Mouse (Mus musculus): ENCODE results near the gene Lysmd4. TPM values are rescaled to one million over a fixed set of nuclear protein-coding genes. Genes with fewer than 3 reads are reported as not detected.

The Lysmd4 gene
- polyA plus RNA-seq, 1 experiment: 2.6 TPM

DNA sequence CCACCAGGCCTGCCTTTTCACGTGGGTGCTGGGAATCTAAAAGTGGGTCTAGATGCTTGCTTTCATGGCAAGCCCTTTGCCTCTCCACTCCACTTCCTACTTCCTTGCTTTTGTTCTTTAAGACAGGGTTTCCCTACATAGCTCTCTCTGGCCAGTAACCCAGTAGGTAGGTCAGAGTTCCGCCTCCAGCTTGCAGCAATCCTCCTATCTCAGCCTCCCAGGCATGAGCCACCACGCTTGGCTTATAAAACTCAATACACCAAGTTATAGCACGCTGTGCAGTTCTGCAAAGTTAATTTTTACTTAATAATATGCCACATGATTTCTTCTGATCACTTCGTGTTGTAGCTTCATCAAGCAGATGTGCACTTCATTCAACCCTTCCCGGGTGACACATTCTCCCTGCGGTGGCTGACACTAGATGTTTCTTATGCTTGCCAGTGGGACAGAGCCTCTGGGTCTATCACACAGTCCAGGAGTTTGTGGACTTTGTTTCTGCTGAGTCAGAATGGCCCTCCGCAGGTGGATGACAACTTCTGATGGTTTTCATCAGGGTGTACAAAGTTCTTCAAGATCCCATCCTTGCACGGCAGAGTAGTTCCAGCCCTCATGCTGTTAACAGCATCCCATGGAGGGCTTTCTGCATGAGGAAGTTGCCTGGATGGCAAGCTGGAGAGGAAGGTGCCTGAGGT is 16.5 kb upstream of the Lysmd4 start:
- TF ChIP-seq USF1 (IDR thresholded peaks at IDR 0.05; ENCODE audit: low read depth) (no peak), MAX (IDR thresholded peaks at IDR 0.05) (no peak), CTCF (IDR thresholded peaks at IDR 0.05; ENCODE audit: control insufficient read depth, insufficient read depth, insufficient read length) (no peak), FOSL1 (IDR thresholded peaks at IDR 0.05; ENCODE audit: insufficient read depth, low read length, poor library complexity, severe bottlenecking) (no peak), MYOD1 (IDR thresholded peaks at IDR 0.05; ENCODE audit: control insufficient read depth, insufficient read length, low read depth) (no peak), MYOG (IDR thresholded peaks at IDR 0.05; ENCODE audit: control insufficient read depth, extremely low read depth, insufficient read length) (no peak), CEBPB (IDR thresholded peaks at IDR 0.05; ENCODE audit: low read depth) (no peak)
- Histone ChIP-seq H3K27me3 (ENCODE audit: control insufficient read depth, insufficient read depth, insufficient read length) (no peaks in the 10 kb centered on the region), H3K4me3 (ENCODE audit: insufficient read depth, poor library complexity, severe bottlenecking) (no peak overlapping the region), H3K79me3 (ENCODE audit: low read depth) (no peaks in the 10 kb centered on the region), H3K79me2 (ENCODE audit: control insufficient read depth, insufficient read depth) (no peaks in the 10 kb centered on the region), H3K36me3 (ENCODE audit: control insufficient read depth, insufficient read depth) (no peaks in the 10 kb centered on the region), H3ac (ENCODE audit: control insufficient read depth, insufficient read length, low read depth) (no peak overlapping the region)

- Histone ChIP-seq H3K4me3 (ENCODE audit: insufficient read depth, poor library complexity, severe bottlenecking) (no peak overlapping the region), H3K36me3 (ENCODE audit: control insufficient read depth, insufficient read depth) (no peaks in the 10 kb centered on the region), H3K79me3 (ENCODE audit: low read depth) (no peaks in the 10 kb centered on the region), H3ac (ENCODE audit: control insufficient read depth, insufficient read length, low read depth) (no peak overlapping the region), H3K27me3 (ENCODE audit: control insufficient read depth, insufficient read depth, insufficient read length) (no peaks in the 10 kb centered on the region), H3K79me2 (ENCODE audit: control insufficient read depth, insufficient read depth) (no peaks in the 10 kb centered on the region)
- TF ChIP-seq CTCF (IDR thresholded peaks at IDR 0.05; ENCODE audit: control insufficient read depth, insufficient read depth, insufficient read length) (no peak), MYOG (IDR thresholded peaks at IDR 0.05; ENCODE audit: control insufficient read depth, extremely low read depth, insufficient read length) (no peak), MYOD1 (IDR thresholded peaks at IDR 0.05; ENCODE audit: control insufficient read depth, insufficient read length, low read depth) (no peak), CEBPB (IDR thresholded peaks at IDR 0.05; ENCODE audit: low read depth) (no peak), MAX (IDR thresholded peaks at IDR 0.05) (no peak), USF1 (IDR thresholded peaks at IDR 0.05; ENCODE audit: low read depth) (no peak), FOSL1 (IDR thresholded peaks at IDR 0.05; ENCODE audit: insufficient read depth, low read length, poor library complexity, severe bottlenecking) (no peak)
These were observed 15.8 kb upstream of the Lysmd4 start for GRCm38 (mm10) chr7:67206496-67206895.

GRCm38 (mm10) chr7:67207701-67208100 is 14.6 kb upstream of the Lysmd4 start:
- no peaks in the 10 kb centered on the region for H3K27me3 ChIP-seq (ENCODE audit: control insufficient read depth, insufficient read depth, insufficient read length)
- TF ChIP-seq USF1 (IDR thresholded peaks at IDR 0.05; ENCODE audit: low read depth) (no peak), CEBPB (IDR thresholded peaks at IDR 0.05; ENCODE audit: low read depth) (no peak), FOSL1 (IDR thresholded peaks at IDR 0.05; ENCODE audit: insufficient read depth, low read length, poor library complexity, severe bottlenecking) (no peak), MAX (IDR thresholded peaks at IDR 0.05) (no peak), MYOG (IDR thresholded peaks at IDR 0.05; ENCODE audit: control insufficient read depth, extremely low read depth, insufficient read length) (no peak), CTCF (IDR thresholded peaks at IDR 0.05; ENCODE audit: control insufficient read depth, insufficient read depth, insufficient read length) (no peak), MYOD1 (IDR thresholded peaks at IDR 0.05; ENCODE audit: control insufficient read depth, insufficient read length, low read depth) (no peak)
- H3K4me3 ChIP-seq (ENCODE audit: insufficient read depth, poor library complexity, severe bottlenecking): no peak overlapping the region
- H3K79me3 ChIP-seq (ENCODE audit: low read depth): no peaks in the 10 kb centered on the region
- no peak overlapping the region for H3ac ChIP-seq (ENCODE audit: control insufficient read depth, insufficient read length, low read depth)
- H3K79me2 ChIP-seq (ENCODE audit: control insufficient read depth, insufficient read depth): no peaks in the 10 kb centered on the region
- no peaks in the 10 kb centered on the region for H3K36me3 ChIP-seq (ENCODE audit: control insufficient read depth, insufficient read depth)

GRCm38 (mm10) chr7:67208317-67208716 is 14.0 kb upstream of the Lysmd4 start:
- Histone ChIP-seq H3K4me3 (ENCODE audit: insufficient read depth, poor library complexity, severe bottlenecking) (no peak overlapping the region), H3K79me2 (ENCODE audit: control insufficient read depth, insufficient read depth) (no peaks in the 10 kb centered on the region), H3K27me3 (ENCODE audit: control insufficient read depth, insufficient read depth, insufficient read length) (no peaks in the 10 kb centered on the region), H3K79me3 (ENCODE audit: low read depth) (no peaks in the 10 kb centered on the region), H3ac (ENCODE audit: control insufficient read depth, insufficient read length, low read depth) (no peak overlapping the region), H3K36me3 (ENCODE audit: control insufficient read depth, insufficient read depth) (no peaks in the 10 kb centered on the region)
- no peak for TF ChIP-seq FOSL1 (IDR thresholded peaks at IDR 0.05; ENCODE audit: insufficient read depth, low read length, poor library complexity, severe bottlenecking)
- no peak for TF ChIP-seq CEBPB (IDR thresholded peaks at IDR 0.05; ENCODE audit: low read depth)
- TF ChIP-seq MYOG (IDR thresholded peaks at IDR 0.05; ENCODE audit: control insufficient read depth, extremely low read depth, insufficient read length): no peak
- no peak for TF ChIP-seq CTCF (IDR thresholded peaks at IDR 0.05; ENCODE audit: control insufficient read depth, insufficient read depth, insufficient read length)
- no peak for TF ChIP-seq MYOD1 (IDR thresholded peaks at IDR 0.05; ENCODE audit: control insufficient read depth, insufficient read length, low read depth)
- no peak for TF ChIP-seq MAX (IDR thresholded peaks at IDR 0.05)
- TF ChIP-seq USF1 (IDR thresholded peaks at IDR 0.05; ENCODE audit: low read depth): no peak

GRCm38 (mm10) chr7:67210004-67210833 is 12.1 kb upstream of the Lysmd4 start:
- no peaks in the 10 kb centered on the region for H3K27me3 ChIP-seq (ENCODE audit: control insufficient read depth, insufficient read depth, insufficient read length)
- no peaks in the 10 kb centered on the region for H3K79me3 ChIP-seq (ENCODE audit: low read depth)
- H3ac ChIP-seq (ENCODE audit: control insufficient read depth, insufficient read length, low read depth): no peak overlapping the region
- H3K36me3 ChIP-seq (ENCODE audit: control insufficient read depth, insufficient read depth): no peaks in the 10 kb centered on the region
- H3K4me3 ChIP-seq (ENCODE audit: insufficient read depth, poor library complexity, severe bottlenecking): no peak overlapping the region
- H3K79me2 ChIP-seq (ENCODE audit: control insufficient read depth, insufficient read depth): no peaks in the 10 kb centered on the region
- no peak for TF ChIP-seq CTCF (IDR thresholded peaks at IDR 0.05; ENCODE audit: control insufficient read depth, insufficient read depth, insufficient read length)
- TF ChIP-seq CEBPB (IDR thresholded peaks at IDR 0.05; ENCODE audit: low read depth): no peak
- TF ChIP-seq MYOD1 (IDR thresholded peaks at IDR 0.05; ENCODE audit: control insufficient read depth, insufficient read length, low read depth): no peak
- TF ChIP-seq USF1 (IDR thresholded peaks at IDR 0.05; ENCODE audit: low read depth): no peak
- no peak for TF ChIP-seq MAX (IDR thresholded peaks at IDR 0.05)
- TF ChIP-seq FOSL1 (IDR thresholded peaks at IDR 0.05; ENCODE audit: insufficient read depth, low read length, poor library complexity, severe bottlenecking): no peak
- TF ChIP-seq MYOG (IDR thresholded peaks at IDR 0.05; ENCODE audit: control insufficient read depth, extremely low read depth, insufficient read length): no peak

Data from C2C12 (cell line).